Mouse (Mus musculus) liver, postnatal 0 days (tissue): ENCODE results near the gene Car2.

ENCODE experiments used
- CTCF ChIP-seq: sonication (generic); IDR thresholded peaks from 2 replicates; pipeline ENCODE4 v1.5.1; 2016; ENCODE audit warnings: antibody characterized with exemption, low read depth
- EP300 ChIP-seq: IDR thresholded peaks from 2 replicates; pipeline ENCODE4 v1.6.1; 2016; ENCODE audit warnings: antibody characterized with exemption, low read depth, mild to moderate bottlenecking

GRCm38 (mm10) chr3:14886102-14887098, at the start of gene Car2:
- TF ChIP-seq CTCF (peak; percentile 68), EP300 (no peak; the same call in 1 of the 2 replicates)
